Mouse (Mus musculus): ENCODE results near the gene Sept11. TPM values are rescaled to one million over a fixed set of nuclear protein-coding genes. Genes with fewer than 3 reads are reported as not detected.

Gene Sept11
- total and polyA plus RNA-seq, 2 experiments from 2014 or later, result 104 TPM

DNA sequence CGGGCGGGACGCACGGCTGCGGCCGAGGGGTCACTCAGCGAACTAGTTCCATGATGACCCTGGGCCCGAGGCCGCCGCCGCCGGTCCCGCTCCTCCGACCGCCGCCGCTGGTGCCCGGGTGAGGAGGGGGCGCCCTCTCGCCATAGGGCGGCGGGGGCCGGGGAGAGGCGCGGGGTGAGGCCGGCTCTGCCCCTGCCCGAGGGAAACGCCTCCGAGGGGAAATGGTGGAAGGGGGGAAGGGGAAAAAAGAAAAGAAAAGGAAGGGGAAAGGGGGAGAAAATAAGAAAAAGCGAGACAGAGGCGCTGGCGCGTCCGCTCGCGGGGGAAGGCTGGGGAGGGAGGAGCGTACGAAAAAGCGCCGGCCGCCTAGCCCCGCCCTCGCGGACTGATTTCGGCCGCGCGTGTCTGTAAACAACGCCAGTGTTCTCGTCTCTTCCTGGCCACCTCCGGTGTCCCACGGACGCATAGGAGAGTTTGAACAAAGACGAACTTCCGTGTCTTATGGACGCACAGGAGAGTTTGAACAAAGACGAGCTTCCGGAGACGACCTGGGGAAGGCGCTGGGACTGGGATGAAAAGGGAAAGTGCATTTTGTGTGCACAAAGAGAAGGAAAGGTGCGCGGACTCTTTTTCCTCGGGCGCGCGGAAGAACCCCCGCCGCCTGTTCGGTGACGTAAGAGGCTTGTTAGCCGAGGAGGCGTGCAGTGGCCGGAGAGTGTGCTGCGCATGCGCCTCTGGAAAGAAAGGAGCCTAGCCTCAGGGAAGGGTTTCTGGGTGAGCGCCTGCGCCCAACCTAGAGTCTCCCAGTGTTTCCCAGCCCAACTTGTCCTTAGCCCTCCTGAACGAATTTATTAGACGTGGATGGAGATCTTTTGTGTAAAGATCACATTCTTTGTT lies 113.1 kb downstream of the Sept11 start, which contains the start of the genes Ccni and 2010109A12Rik:
Gene Ccni (minus strand): TSS at position 387 of the 897 bp plus-strand sequence.
Gene 2010109A12Rik (plus strand): TSS at position 410 of the 897 bp plus-strand sequence.
- H3K36me3 ChIP-seq (ENCODE audit: insufficient read depth), result peaks cover 4% of the 10 kb centered on the region; the same call in 1 of the 2 replicates
- ATAC-seq (peak; percentile 97), DNase-seq (peak; percentile 99)
- peak within 1 kb of the TSS; percentile 85 for H3K9ac ChIP-seq
- no peaks in the 10 kb centered on the region for H3K27me3 ChIP-seq (ENCODE audit: insufficient read depth, low read length)
- no peaks in the 10 kb centered on the region for H3K9me3 ChIP-seq (ENCODE audit: low read length)
- peak within 1 kb of the TSS; percentile 91 for H3K27ac ChIP-seq (ENCODE audit: low read depth, low read length)
- H3K4me1 ChIP-seq (ENCODE audit: insufficient read depth), result peaks cover 14% of the 10 kb centered on the region; the same call in 1 of the 2 replicates
- WGBS, result 1% methylated on average over 75 of the region's 79 CpGs
- 0 out of 2 replicates have a peak, but pooled peaks have one; percentile 1 for TF ChIP-seq CTCF (IDR thresholded peaks at IDR 0.05; ENCODE audit: low read depth)
- H3K4me3 ChIP-seq (ENCODE audit: low read depth, low read length), result peak within 1 kb of the TSS; percentile 86
- peak within 1 kb of the TSS; percentile 68 for H3K4me2 ChIP-seq (ENCODE audit: low read depth)

DNA sequence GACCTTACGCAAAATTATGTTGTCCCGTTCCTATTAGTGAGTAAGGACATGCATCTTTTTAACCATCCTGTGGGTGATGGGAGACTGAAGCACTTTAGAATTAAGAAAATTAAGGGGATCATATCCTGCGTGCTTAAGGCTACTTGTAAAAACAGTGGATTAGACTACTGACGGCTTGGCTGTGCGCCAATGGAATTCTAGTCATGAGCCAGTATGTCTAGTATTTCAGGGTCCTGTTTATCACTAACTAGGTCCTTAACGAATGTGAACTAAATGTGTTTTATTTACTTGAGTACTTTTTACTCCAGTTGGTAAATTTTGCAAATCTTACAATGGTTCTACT lies 113.7 kb downstream of the Sept11 start:
- H3K9me3 ChIP-seq (ENCODE audit: low read length), result no peaks in the 10 kb centered on the region
- TF ChIP-seq CTCF (IDR thresholded peaks at IDR 0.05; ENCODE audit: low read depth), result no peak
- H3K9ac ChIP-seq, result peak overlapping the region; percentile 46
- ATAC-seq, result peak; percentile 5
- peaks cover 14% of the 10 kb centered on the region; the same call in 1 of the 2 replicates for H3K4me1 ChIP-seq (ENCODE audit: insufficient read depth)
- H3K27ac ChIP-seq (ENCODE audit: low read depth, low read length), result peak overlapping the region; percentile 91
- no peaks in the 10 kb centered on the region for H3K36me3 ChIP-seq (ENCODE audit: insufficient read depth)
- no peak for DNase-seq
- peak overlapping the region; percentile 48 for H3K4me2 ChIP-seq (ENCODE audit: low read depth)
- 3% methylated on average over 6 of the region's 6 CpGs for WGBS
- H3K4me3 ChIP-seq (ENCODE audit: low read depth, low read length), result peak overlapping the region; percentile 86
- H3K27me3 ChIP-seq (ENCODE audit: insufficient read depth, low read length), result no peaks in the 10 kb centered on the region

DNA sequence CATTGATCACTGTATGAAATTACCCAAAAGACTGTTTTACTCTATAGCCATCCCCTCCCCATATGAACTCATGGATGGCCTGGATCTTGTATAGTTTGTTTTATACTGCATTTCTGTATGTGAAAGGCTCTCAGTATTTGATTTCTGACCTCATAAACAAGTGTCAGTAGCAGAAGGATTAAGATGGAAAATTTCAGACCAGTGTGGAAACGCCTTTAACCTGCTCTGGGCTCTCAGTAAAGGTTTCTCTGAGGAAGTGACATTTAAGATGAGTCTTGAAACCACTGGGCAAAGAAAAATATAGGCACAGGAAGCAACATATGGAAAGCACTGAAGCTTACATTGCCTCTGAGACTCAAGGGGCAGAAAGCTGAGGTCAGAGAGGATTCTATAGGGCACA lies 114.3 kb downstream of the Sept11 start:
- Histone ChIP-seq H3K27me3 (ENCODE audit: insufficient read depth, low read length) (no peaks in the 10 kb centered on the region), H3K9me3 (ENCODE audit: low read length) (no peaks in the 10 kb centered on the region), H3K4me1 (ENCODE audit: insufficient read depth) (peaks cover 14% of the 10 kb centered on the region; the same call in 1 of the 2 replicates), H3K9ac (no peak overlapping the region), H3K27ac (ENCODE audit: low read depth, low read length) (no peak overlapping the region), H3K4me3 (ENCODE audit: low read depth, low read length) (no peak overlapping the region), H3K4me2 (ENCODE audit: low read depth) (0 out of 2 replicates have a peak overlapping the region, but pooled peaks have one; percentile 48), H3K36me3 (ENCODE audit: insufficient read depth) (no peaks in the 10 kb centered on the region)
- no peak for ATAC-seq
- TF ChIP-seq CTCF (IDR thresholded peaks at IDR 0.05; ENCODE audit: low read depth), result no peak
- WGBS, result 65% methylated on average over 1 of the region's 1 CpGs
- no peak for DNase-seq

DNA sequence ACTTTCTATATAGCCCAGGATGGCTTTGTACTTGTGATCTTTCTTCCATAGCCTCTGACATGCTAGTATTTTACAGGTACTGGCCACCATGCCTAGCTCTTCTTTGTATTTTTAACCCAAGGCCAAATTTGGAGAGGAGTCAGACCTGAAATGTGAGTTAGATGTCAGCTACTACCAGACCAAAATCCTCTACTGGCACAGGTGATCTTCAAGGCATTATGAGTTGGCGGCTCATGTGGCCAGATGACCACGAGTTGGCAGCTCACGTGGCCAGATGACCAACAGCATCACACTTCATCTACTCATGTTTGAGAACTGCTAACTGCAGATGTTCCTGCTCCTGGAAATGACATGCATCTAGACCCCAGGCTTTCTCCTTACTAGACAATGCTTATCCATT lies 125.1 kb downstream of the Sept11 start:
- no peaks in the 10 kb centered on the region for H3K9me3 ChIP-seq (ENCODE audit: low read length)
- 89% methylated on average over 3 of the region's 3 CpGs for WGBS

DNA sequence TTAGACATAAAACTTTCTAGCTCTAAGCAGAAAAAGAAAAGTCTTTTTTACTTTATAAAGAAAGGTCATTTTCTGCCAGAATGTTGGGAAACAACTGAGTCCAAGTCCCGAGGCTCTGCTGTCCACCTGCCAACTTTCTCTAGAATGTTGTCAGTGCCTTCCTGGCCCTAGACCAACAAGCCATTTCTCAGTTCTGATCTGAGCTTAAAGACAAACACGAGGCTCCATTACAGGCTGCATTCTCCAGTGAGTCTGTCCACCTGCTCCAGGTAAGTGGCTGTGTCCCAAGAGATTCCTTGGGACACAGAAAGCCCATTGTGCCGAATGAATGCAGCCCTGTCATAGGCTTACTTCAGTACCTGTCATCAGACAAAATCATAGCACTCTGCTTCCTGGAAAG lies 128.4 kb downstream of the Sept11 start:
- DNase-seq, result no peak
- Histone ChIP-seq H3K9ac (no peak overlapping the region), H3K4me3 (ENCODE audit: low read depth, low read length) (no peak overlapping the region), H3K27ac (ENCODE audit: low read depth, low read length) (no peak overlapping the region), H3K4me2 (ENCODE audit: low read depth) (no peak overlapping the region), H3K36me3 (ENCODE audit: insufficient read depth) (no peaks in the 10 kb centered on the region), H3K4me1 (ENCODE audit: insufficient read depth) (no peaks in the 10 kb centered on the region), H3K27me3 (ENCODE audit: insufficient read depth, low read length) (no peaks in the 10 kb centered on the region), H3K9me3 (ENCODE audit: low read length) (no peaks in the 10 kb centered on the region)
- ATAC-seq, result no peak
- 50% methylated on average over 3 of the region's 3 CpGs for WGBS
- no peak for TF ChIP-seq CTCF (IDR thresholded peaks at IDR 0.05; ENCODE audit: low read depth)

More for the DNA sequence above, 125.1 kb downstream of the Sept11 start:
- TF ChIP-seq CTCF (IDR thresholded peaks at IDR 0.05; ENCODE audit: low read depth), result no peak
- Histone ChIP-seq H3K4me2 (ENCODE audit: low read depth) (no peak overlapping the region), H3K4me3 (ENCODE audit: low read depth, low read length) (no peak overlapping the region), H3K4me1 (ENCODE audit: insufficient read depth) (no peaks in the 10 kb centered on the region), H3K9ac (no peak overlapping the region), H3K27ac (ENCODE audit: low read depth, low read length) (no peak overlapping the region), H3K36me3 (ENCODE audit: insufficient read depth) (no peaks in the 10 kb centered on the region), H3K27me3 (ENCODE audit: insufficient read depth, low read length) (no peaks in the 10 kb centered on the region)
- no peak for DNase-seq
- no peak for ATAC-seq

DNA sequence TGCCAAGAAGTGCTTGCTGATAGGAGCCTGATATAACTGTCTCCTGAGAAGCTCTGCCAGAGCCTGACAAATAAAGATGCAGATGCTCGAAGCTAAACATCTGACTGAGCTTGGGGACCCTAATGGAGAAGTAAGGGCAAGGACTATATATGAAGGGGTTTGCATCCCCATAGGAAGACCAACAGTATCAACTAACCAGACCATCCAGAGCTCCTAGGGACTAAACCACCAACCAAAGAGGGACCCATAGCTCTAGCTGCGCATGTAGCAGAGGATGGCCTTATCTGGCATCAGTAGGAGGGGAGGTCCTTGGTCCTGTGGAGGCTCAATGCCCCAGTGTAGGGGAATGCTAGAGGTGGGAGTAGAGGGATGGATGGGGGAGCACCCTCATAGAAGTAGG lies 131.3 kb downstream of the Sept11 start:
- Histone ChIP-seq H3K9me3 (ENCODE audit: low read length) (no peaks in the 10 kb centered on the region), H3K4me3 (ENCODE audit: low read depth, low read length) (no peak overlapping the region), H3K27me3 (ENCODE audit: insufficient read depth, low read length) (no peaks in the 10 kb centered on the region), H3K9ac (no peak overlapping the region), H3K4me2 (ENCODE audit: low read depth) (no peak overlapping the region), H3K36me3 (ENCODE audit: insufficient read depth) (no peaks in the 10 kb centered on the region), H3K27ac (ENCODE audit: low read depth, low read length) (no peak overlapping the region), H3K4me1 (ENCODE audit: insufficient read depth) (no peaks in the 10 kb centered on the region)
- ATAC-seq (no peak), DNase-seq (no peak)
- WGBS, result 85% methylated on average over 2 of the region's 2 CpGs
- TF ChIP-seq CTCF (IDR thresholded peaks at IDR 0.05; ENCODE audit: low read depth), result no peak

Other genes with a start within 250 kb of the Sept11 start
- 0.10 and 0.46 TPM in 2 replicates for gene Sowahb, start 48.4 kb upstream of the Sept11 start, total RNA-seq (2014; rRNA removed)
- gene Sowahb, start 48.4 kb upstream of the Sept11 start, polyA plus RNA-seq (2015; fragmentation: Nextera tagmentation; extraction: Ambion mirVana), result 0.10 and 0.12 TPM in 2 replicates
- 284 and 305 TPM in 2 replicates for gene Ccni, start 113.1 kb downstream of the Sept11 start, total RNA-seq (2014; rRNA removed)
- 113 and 133 TPM in 2 replicates for gene Ccni, start 113.1 kb downstream of the Sept11 start, polyA plus RNA-seq (2015; fragmentation: Nextera tagmentation; extraction: Ambion mirVana)
- 0.46 and 1.1 TPM in 2 replicates for gene 2010109A12Rik, start 113.1 kb downstream of the Sept11 start, total RNA-seq (2014; rRNA removed)
- 0.80 and 1.4 TPM in 2 replicates for gene 2010109A12Rik, start 113.1 kb downstream of the Sept11 start, polyA plus RNA-seq (2015; fragmentation: Nextera tagmentation; extraction: Ambion mirVana)
- 73.4 and 82.9 TPM in 2 replicates for gene Ccng2, start 173.8 kb downstream of the Sept11 start, total RNA-seq (2014; rRNA removed)
- 47.7 and 49.7 TPM in 2 replicates for gene Ccng2, start 173.8 kb downstream of the Sept11 start, polyA plus RNA-seq (2015; fragmentation: Nextera tagmentation; extraction: Ambion mirVana)

Measured in forebrain, postnatal 0 days (tissue).